Mouse (Mus musculus) cortical plate, adult 2 months (tissue): ENCODE data around the gene Nkain4.

Experiments used
- CTCF ChIP-seq: fragments of 200-500 bp; IDR thresholded peaks from 2 replicates; pipeline ENCODE4 v1.5.1; 2011; ENCODE audit warnings: mild to moderate bottlenecking, control low read depth, low read length; ENCODE audit not compliant: insufficient read depth; ENCODE audit errors: extremely low read depth
- POLR2A ChIP-seq: fragments of 200-500 bp; IDR thresholded peaks from 2 replicates; pipeline ENCODE4 v1.6.1; 2011; ENCODE audit warnings: mild to moderate bottlenecking, low read length, control low read depth; ENCODE audit not compliant: insufficient read depth; ENCODE audit errors: extremely low read depth

DNA sequence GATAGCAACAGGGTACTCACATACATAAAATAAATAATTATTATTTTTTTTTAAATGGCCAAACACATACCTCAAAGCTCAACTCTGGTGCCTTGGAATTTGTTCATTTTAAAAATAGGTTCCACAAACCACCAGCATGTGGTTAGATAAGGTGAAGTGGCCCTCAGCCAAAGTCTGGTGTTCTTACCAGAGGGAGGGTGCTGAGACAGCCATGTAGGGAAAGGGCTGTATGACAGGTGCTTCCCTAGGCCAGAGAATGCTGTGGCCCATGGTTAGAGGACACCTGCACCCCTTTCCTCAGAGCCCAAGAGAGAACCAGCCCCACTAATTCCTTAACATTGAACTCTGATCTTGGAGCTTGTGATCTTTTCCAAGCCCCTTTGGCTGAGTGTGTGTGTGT lies 14.3 kb downstream of the Nkain4 start:
- TF ChIP-seq CTCF, result no peak
- TF ChIP-seq POLR2A, result no peak
